Mouse (Mus musculus): ENCODE measurements around the gene Art2b. TPM values are rescaled to one million over a fixed set of nuclear protein-coding genes. Genes with fewer than 3 reads are reported as not detected.
"Not testable (repeated sequence)": the region's sequence is repeated elsewhere in the genome, so short reads cannot be mapped to it uniquely, and the experiment has no call there.

Art2b gene
- polyA plus RNA-seq (2012; rRNA removed) = not detected in 2 replicates

DNA sequence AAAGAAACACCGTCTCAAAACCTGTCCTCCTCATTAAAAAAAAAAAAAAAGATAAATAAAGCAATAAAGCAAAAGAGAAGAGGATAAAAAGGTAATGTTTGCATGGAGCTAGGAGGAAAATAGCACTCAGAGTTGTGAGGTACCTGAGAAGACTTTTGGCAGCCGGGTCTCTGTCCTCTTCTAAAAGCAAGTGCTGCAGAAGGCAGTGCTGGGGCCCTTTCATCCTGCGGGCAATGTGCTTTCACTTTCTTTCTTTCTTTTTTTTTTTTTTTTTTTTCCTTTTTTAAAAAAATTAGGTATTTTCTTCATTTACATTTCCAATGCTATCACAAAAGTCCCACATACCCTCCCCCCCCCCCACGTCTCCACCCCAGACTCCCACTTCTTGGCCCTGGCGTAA is at the start of gene Art2b:
Gene Art2b, minus strand, starts transcription at position 193 of the 400 bp plus-strand sequence.
- TF ChIP-seq POLR2A (IDR thresholded peaks at IDR 0.05; ENCODE audit: borderline replicate concordance, insufficient read depth, low read length) = no peak
- no peak for TF ChIP-seq CTCF (IDR thresholded peaks at IDR 0.05; ENCODE audit: borderline replicate concordance, insufficient read depth, low read depth, low read length)
- Histone ChIP-seq H3K4me3 (replicated peaks; ENCODE audit: insufficient read depth, low read depth, low read length) (no peak within 1 kb of the TSS), H3K27ac (ENCODE audit: insufficient read depth, low read length) (no peak within 1 kb of the TSS), H3K27me3 (ENCODE audit: control insufficient read depth, insufficient read depth, low read length) (no peaks in the 10 kb centered on the region), H3K4me1 (ENCODE audit: control insufficient read depth, insufficient read depth, low read length) (no peaks in the 10 kb centered on the region)
- 91% methylated on average over 5 of the region's 5 CpGs for WGBS
- DNase-seq = no peak

DNA sequence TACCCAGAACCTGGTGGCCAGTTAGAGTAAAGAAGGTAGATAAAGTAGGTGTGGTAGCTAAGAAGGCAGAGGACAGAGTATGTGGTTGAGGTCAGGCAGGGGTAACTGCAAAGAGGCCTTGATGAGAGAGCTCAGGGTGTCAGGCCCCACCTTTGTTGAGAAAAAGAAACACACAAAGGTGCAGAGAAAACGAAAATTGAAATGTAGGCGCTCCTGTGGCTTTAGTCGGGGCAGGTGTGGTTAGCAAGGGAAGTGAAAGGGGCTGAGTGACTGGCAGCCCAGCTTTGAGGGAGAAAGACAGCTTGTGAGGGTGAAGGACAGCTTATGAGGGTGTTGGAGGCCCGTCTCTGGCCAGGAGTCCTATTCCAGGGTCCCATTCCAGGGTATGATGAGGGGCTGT is 49.1 kb upstream of the Art2b start:
- Histone ChIP-seq H3K27ac (ENCODE audit: insufficient read depth, low read length) (no peak overlapping the region), H3K4me1 (ENCODE audit: control insufficient read depth, insufficient read depth, low read length) (no peaks in the 10 kb centered on the region), H3K4me3 (replicated peaks; ENCODE audit: insufficient read depth, low read depth, low read length) (no peak overlapping the region), H3K27me3 (ENCODE audit: control insufficient read depth, insufficient read depth, low read length) (no peaks in the 10 kb centered on the region)
- TF ChIP-seq POLR2A (IDR thresholded peaks at IDR 0.05; ENCODE audit: borderline replicate concordance, insufficient read depth, low read length) = no peak
- TF ChIP-seq CTCF (IDR thresholded peaks at IDR 0.05; ENCODE audit: borderline replicate concordance, insufficient read depth, low read depth, low read length) = no peak
- 86% methylated on average over 4 of the region's 4 CpGs for WGBS
- DNase-seq = no peak

DNA sequence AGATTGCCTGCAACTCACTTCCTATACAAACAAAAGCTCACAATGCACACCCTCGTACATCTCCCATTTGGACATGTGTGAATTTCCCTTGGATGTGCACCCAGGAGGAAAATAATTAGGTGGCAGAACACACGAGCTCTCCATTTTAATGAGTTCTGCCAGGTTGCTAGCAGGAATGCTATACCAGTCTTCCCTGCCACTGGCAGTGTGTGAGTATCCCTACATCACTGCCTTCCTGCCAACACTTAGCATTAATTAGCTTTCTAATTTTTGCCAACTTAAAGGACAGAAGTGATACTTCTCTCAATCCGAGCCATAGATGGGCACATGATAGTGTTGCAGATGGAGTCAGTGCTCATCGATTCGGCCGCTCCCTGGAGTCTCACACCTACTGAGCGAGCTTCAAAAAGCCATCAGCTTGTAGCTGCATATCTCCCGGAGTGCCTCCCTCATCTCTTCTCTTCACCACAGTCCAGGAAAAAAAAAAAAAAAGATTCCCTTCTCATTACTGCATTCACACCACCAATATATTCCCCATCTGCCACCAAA is 48.3 kb upstream of the Art2b start:
- DNase-seq = no peak
- H3K4me1 ChIP-seq (ENCODE audit: control insufficient read depth, insufficient read depth, low read length) = no peaks in the 10 kb centered on the region
- no peaks in the 10 kb centered on the region for H3K27me3 ChIP-seq (ENCODE audit: control insufficient read depth, insufficient read depth, low read length)
- H3K4me3 ChIP-seq (replicated peaks; ENCODE audit: insufficient read depth, low read depth, low read length) = no peak overlapping the region
- TF ChIP-seq CTCF (IDR thresholded peaks at IDR 0.05; ENCODE audit: borderline replicate concordance, insufficient read depth, low read depth, low read length) (no peak), POLR2A (IDR thresholded peaks at IDR 0.05; ENCODE audit: borderline replicate concordance, insufficient read depth, low read length) (no peak)
- WGBS = 33% methylated on average over 8 of the region's 8 CpGs
- no peak overlapping the region for H3K27ac ChIP-seq (ENCODE audit: insufficient read depth, low read length)

DNA sequence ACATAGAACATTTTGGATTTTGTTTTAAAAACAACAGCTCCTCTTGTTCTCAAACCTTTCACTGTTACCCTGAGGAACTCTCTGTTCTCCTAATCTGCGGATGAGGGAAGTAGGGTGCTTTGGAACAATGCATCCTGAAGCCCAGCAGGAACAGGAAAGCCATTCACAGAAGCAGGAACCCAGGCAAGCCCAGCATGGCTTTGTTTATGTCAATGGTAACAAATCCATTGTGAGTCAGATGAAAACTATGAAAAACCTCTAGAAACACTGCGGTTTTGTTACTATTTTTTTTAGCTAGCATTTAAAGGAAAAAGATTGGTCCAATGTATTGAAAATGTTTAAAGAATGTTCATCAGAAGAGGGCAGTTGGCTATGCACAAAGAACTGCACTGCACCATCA is 43.1 kb upstream of the Art2b start:
- 57% methylated on average over 2 of the region's 2 CpGs for WGBS
- no peak for DNase-seq
- H3K4me1 ChIP-seq (ENCODE audit: control insufficient read depth, insufficient read depth, low read length) = no peaks in the 10 kb centered on the region
- no peak overlapping the region for H3K27ac ChIP-seq (ENCODE audit: insufficient read depth, low read length)
- TF ChIP-seq CTCF (IDR thresholded peaks at IDR 0.05; ENCODE audit: borderline replicate concordance, insufficient read depth, low read depth, low read length) = no peak
- TF ChIP-seq POLR2A (IDR thresholded peaks at IDR 0.05; ENCODE audit: borderline replicate concordance, insufficient read depth, low read length) = no peak
- no peak overlapping the region for H3K4me3 ChIP-seq (replicated peaks; ENCODE audit: insufficient read depth, low read depth, low read length)
- H3K27me3 ChIP-seq (ENCODE audit: control insufficient read depth, insufficient read depth, low read length) = no peaks in the 10 kb centered on the region

DNA sequence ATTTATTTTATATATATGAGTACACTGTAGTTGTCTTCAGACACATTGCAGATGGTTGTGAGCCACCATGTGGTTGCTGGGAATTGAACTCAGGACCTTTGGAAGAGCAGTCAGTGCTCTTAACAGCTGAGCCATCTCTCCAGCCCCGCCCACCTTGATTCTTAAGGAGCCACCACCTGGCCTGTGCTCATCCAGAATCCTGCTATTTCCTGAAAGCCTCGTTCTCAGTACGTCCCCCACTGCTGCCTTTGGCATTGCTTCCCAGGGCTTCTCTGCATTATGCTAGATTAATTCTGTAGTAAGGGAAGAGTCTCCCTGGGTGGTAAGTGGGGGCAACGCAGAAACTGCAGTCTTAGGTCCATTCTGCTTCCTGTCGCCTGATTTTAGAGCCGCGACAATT is 41.8 kb upstream of the Art2b start:
- DNase-seq; H3K27ac ChIP-seq (ENCODE audit: insufficient read depth, low read length); H3K4me3 ChIP-seq (replicated peaks; ENCODE audit: insufficient read depth, low read depth, low read length); H3K4me1 ChIP-seq (ENCODE audit: control insufficient read depth, insufficient read depth, low read length); H3K27me3 ChIP-seq (ENCODE audit: control insufficient read depth, insufficient read depth, low read length): not testable (repeated sequence)
- 41% methylated on average over 7 of the region's 7 CpGs for WGBS

DNA sequence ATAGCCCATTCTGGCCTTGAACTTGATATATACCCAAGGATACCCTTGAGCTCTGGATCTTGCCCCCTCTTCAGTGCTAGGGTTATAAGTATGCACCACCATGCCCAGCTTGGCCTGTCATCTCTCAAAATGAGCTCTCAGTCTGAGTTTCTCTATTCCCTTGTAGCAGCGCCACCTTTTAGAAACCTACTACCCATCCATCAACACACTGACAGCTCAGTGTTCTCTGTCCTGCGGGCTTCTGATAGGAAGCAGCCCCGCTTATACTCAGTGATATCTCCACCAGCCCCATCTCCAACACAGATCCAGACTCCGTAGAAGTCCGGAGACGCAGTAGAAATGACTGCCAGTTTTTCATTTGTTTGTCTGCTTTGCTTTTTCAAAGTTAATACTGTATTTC is 38.9 kb upstream of the Art2b start:
- no peak for DNase-seq
- H3K4me1 ChIP-seq (ENCODE audit: control insufficient read depth, insufficient read depth, low read length) = no peaks in the 10 kb centered on the region
- H3K4me3 ChIP-seq (replicated peaks; ENCODE audit: insufficient read depth, low read depth, low read length) = no peak overlapping the region
- WGBS = 89% methylated on average over 6 of the region's 6 CpGs
- TF ChIP-seq CTCF (IDR thresholded peaks at IDR 0.05; ENCODE audit: borderline replicate concordance, insufficient read depth, low read depth, low read length) (no peak), POLR2A (IDR thresholded peaks at IDR 0.05; ENCODE audit: borderline replicate concordance, insufficient read depth, low read length) (no peak)
- H3K27ac ChIP-seq (ENCODE audit: insufficient read depth, low read length) = peak overlapping the region; percentile 23; the same call in 1 of the 2 replicates
- H3K27me3 ChIP-seq (ENCODE audit: control insufficient read depth, insufficient read depth, low read length) = no peaks in the 10 kb centered on the region; the same call in 1 of the 2 replicates

DNA sequence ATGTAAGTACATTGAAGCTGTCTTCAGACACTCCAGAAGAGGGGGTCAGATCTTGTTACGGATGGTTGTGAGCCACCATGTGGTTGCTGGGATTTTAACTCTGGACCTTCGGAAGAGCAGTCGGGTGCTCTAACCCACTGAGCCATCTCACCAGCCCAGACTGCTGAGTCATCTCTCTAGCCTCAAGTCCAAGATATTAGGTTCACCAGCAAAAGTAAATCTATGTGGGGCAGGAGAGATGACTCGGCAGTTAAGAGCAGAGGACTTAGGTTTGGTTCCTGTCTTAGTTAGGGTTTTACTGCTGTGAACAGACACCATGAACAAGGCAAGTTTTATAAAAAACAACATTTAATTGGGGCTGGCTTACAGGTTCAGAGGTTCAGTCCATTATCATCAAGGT is 36.5 kb upstream of the Art2b start:
- not testable (repeated sequence) for H3K4me1 ChIP-seq (ENCODE audit: control insufficient read depth, insufficient read depth, low read length); H3K4me3 ChIP-seq (replicated peaks; ENCODE audit: insufficient read depth, low read depth, low read length); DNase-seq; H3K27ac ChIP-seq (ENCODE audit: insufficient read depth, low read length); H3K27me3 ChIP-seq (ENCODE audit: control insufficient read depth, insufficient read depth, low read length)
- 85% methylated on average over 4 of the region's 4 CpGs for WGBS

DNA sequence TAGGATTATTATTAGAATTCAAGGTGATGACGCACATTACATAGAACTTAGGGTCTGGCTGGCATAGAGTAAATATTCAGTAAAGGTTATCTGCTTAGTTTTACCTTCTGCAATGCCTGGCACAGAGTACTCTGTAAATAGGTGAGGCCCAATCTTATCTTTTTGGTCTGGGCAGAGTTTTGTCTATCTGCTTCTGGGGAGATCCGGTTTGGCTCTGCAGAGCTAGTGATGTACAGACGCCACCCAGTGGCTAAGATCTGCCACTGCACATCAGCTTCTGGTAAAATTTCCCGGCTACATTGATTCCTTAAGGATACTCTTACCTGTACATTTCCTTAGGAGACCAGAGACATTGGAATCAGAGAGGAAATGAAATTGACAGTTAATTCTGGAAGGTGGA is 35.0 kb upstream of the Art2b start:
- whole genome bisulfite sequencing = 34% methylated on average over 4 of the region's 4 CpGs
- Histone ChIP-seq H3K4me3 (replicated peaks; ENCODE audit: insufficient read depth, low read depth, low read length) (no peak overlapping the region), H3K27me3 (ENCODE audit: control insufficient read depth, insufficient read depth, low read length) (no peaks in the 10 kb centered on the region; the same call in 1 of the 2 replicates), H3K4me1 (ENCODE audit: control insufficient read depth, insufficient read depth, low read length) (no peaks in the 10 kb centered on the region), H3K27ac (ENCODE audit: insufficient read depth, low read length) (no peak overlapping the region)
- DNase-seq = peak; percentile 17 to 21
- TF ChIP-seq CTCF (IDR thresholded peaks at IDR 0.05; ENCODE audit: borderline replicate concordance, insufficient read depth, low read depth, low read length) = peak; percentile 63
- no peak for TF ChIP-seq POLR2A (IDR thresholded peaks at IDR 0.05; ENCODE audit: borderline replicate concordance, insufficient read depth, low read length)

All from cerebellum, adult 2 months (tissue).